Mouse (Mus musculus): ENCODE measurements around the gene Tiparp.

- TF ChIP-seq POLR2A (IDR thresholded peaks at IDR 0.05; ENCODE audit: control insufficient read depth, extremely low read depth, insufficient read depth, low read length, poor library complexity) (no peak), CTCF (IDR thresholded peaks at IDR 0.05; ENCODE audit: borderline replicate concordance, control insufficient read depth, extremely low read depth, insufficient read depth, low read length, poor library complexity) (no peak)
These were observed 6.8 kb upstream of the Tiparp start for GRCm38 (mm10) chr3:65521391-65521790.

Measured in thymus, adult 2 months (tissue).